Mouse (Mus musculus): ENCODE results near the gene Ranbp9.

GRCm38 (mm10) chr13:43454431-43454830 lies 26.7 kb downstream of the Ranbp9 start:
- TF ChIP-seq CTCF (IDR thresholded peaks at IDR 0.05; ENCODE audit: low read depth, low read length) (no peak), GATA1 (IDR thresholded peaks at IDR 0.05; ENCODE audit: borderline replicate concordance, low read length) (no peak)

All from G1E (cell line).